Mouse (Mus musculus): ENCODE results near the gene Tmem239.

Gene Tmem239

GRCm38 (mm10) chr2:130411558-130412495, 5.5 kb downstream of the Tmem239 start:
- peak; percentile 79 to 87 for DNase-seq

- no peak for DNase-seq
Measured at GRCm38 (mm10) chr2:130412775-130413174, 6.5 kb downstream of the Tmem239 start.

GRCm38 (mm10) chr2:130414094-130414856, 8.0 kb downstream of the Tmem239 start:
- no peak for DNase-seq

GRCm38 (mm10) chr2:130421781-130422620, 15.7 kb downstream of the Tmem239 start:
- DNase-seq = no peak

- peak; percentile 84 to 87 for DNase-seq
Measured at GRCm38 (mm10) chr2:130423397-130424125, 17.3 kb downstream of the Tmem239 start.

GRCm38 (mm10) chr2:130424126-130424853, 18.0 kb downstream of the Tmem239 start, which contains the start of the genes Vps16 and Pced1a:
Gene Vps16, plus strand, starts transcription at chr2:130424339.
Gene Pced1a, minus strand, starts transcription at chr2:130424701.
- DNase-seq = peak; percentile 94 to 95

GRCm38 (mm10) chr2:130425112-130425511, 18.8 kb downstream of the Tmem239 start:
- DNase-seq = no peak

- no peak for DNase-seq
Measured at GRCm38 (mm10) chr2:130429851-130430250, 23.6 kb downstream of the Tmem239 start.

GRCm38 (mm10) chr2:130430484-130430883, 24.2 kb downstream of the Tmem239 start:
- no peak for DNase-seq

- DNase-seq = no peak
Measured at GRCm38 (mm10) chr2:130432157-130432556, 25.9 kb downstream of the Tmem239 start.

- peak in 1 of 2 experiments; percentile 53 for DNase-seq
Measured at GRCm38 (mm10) chr2:130433152-130433551, 26.9 kb downstream of the Tmem239 start.

GRCm38 (mm10) chr2:130436769-130437168, 30.5 kb downstream of the Tmem239 start:
- no peak for DNase-seq

- no peak for DNase-seq
Measured at GRCm38 (mm10) chr2:130438861-130439260, 32.6 kb downstream of the Tmem239 start.

GRCm38 (mm10) chr2:130439840-130440480, 33.7 kb downstream of the Tmem239 start:
- no peak for DNase-seq

- no peak for DNase-seq
Measured at GRCm38 (mm10) chr2:130442162-130442561, 35.9 kb downstream of the Tmem239 start.

GRCm38 (mm10) chr2:130448449-130448848, 42.2 kb downstream of the Tmem239 start:
- DNase-seq = no peak

- DNase-seq = no peak
Measured at GRCm38 (mm10) chr2:130449021-130449793, 42.9 kb downstream of the Tmem239 start.

GRCm38 (mm10) chr2:130449794-130450433, 43.6 kb downstream of the Tmem239 start, which contains the start of gene Ptpra:
Gene Ptpra, plus strand, starts transcription at chr2:130450278.
- DNase-seq = peak; percentile 92 to 94

GRCm38 (mm10) chr2:130450434-130450796, 44.1 kb downstream of the Tmem239 start:
- DNase-seq = peak in 1 of 2 experiments; percentile 85
